Mouse (Mus musculus) retina, embryonic 14.5 days (tissue): ENCODE results near the gene Vac14.
A peak's percentile ranks its signal among the peaks of the same experiment; 100 is the strongest.

Experiments
- DNase-seq: peaks from one replicate; pipeline ENCODE4 v3.0.0-alpha.2; 2015; ENCODE audit warnings: low spot score

Gene Vac14

DNA sequence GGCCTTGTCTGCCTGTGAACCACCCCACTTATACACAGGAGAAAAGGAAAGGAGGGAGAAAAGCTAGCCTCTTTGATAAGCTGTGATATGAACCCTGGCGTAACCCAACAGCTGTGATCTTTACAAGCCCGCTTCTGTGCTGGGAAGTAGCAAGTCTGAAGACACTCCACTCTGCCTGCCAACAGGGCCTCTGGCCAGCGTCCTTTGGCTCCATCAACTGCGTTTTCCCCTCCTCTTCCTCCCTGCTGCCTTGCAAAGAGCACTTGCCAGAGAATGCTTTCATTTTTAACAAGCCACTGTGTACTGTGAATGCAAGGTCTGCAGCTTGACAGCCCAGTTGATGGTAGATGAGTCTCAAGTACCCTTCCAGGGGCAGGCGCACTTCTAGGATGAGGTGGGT, 69.3 kb downstream of the Vac14 start:
- no peak for DNase-seq

DNA sequence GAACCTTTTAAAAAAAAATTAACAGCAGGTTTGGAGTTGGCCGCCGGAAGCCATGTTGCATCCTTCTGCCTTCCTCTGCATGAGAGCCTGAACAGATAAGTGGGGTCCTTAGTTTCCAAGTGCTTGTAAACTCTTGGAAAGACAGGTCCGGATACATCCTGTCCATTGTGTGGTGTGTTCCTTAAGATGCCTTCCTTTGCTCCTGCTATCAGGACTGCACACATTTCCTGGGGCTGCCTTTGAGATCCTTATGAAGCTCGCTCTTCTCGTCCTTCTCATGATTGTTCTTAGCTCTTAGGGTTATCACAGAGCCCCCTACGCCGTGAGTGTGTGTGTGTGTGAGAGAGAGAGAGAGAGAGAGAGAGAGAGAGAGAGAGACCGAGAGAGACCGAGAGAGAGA, 71.6 kb downstream of the Vac14 start:
- no peak for DNase-seq

DNA sequence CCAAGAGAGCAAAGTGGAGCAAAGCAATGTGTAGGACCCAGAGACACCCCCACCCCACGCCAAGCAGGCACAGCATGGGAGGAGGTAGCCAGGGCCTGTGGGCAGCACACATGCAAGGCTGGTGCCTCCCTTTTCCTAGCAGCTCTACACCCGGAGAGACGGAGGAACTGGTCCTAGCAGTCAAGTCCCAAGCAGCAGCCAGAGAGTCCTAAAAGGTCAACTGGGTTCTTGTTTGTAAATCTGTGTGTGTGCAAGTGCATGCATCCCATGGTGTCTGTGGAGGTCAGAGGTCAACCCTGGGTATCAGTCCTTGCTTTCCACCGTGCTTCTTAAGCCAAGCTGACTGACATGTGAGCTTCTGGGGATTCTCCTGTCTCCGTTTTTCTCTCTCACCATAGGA, 75.8 kb downstream of the Vac14 start:
- no peak for DNase-seq

DNA sequence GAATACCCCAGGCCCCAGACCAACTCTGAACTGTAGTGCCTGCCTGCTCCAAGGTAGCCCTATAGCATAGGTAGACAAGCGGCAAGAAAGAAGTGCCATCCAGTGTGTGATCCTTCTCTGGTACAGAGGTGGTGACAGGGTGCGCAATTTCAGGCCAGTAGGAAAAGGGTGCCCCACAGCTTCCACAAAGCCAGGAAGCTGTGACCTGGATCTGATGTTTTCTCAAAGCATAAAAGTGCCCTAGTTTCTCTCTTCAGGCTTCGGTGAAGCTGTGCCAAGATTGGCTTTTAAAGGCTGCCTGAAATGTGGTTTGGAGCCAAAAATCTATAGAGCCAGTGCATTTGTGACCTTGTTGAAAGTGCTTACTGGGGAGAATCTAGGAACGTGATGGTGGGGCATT, 76.4 kb downstream of the Vac14 start:
- DNase-seq: peak; percentile 19

DNA sequence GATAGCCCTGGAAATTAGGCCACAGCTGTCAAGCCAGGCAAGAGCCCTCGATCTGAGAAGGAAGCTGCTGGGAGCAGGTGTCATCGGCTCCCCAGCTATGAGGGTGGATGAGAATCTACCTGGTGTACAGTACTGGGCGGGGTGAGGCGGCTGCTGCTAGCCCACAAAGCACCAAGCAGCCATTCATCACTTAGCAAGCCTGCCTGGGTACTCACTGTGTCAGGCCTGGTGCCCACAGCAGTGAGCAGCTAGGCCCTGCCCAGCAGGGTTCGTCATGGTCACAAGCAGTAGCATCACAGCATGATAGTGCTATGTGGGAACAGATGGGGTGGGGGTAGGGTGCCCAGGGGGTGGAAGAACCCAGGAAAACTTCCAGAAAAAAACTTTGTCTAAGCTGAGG, 77.0 kb downstream of the Vac14 start:
- DNase-seq: peak; percentile 47

DNA sequence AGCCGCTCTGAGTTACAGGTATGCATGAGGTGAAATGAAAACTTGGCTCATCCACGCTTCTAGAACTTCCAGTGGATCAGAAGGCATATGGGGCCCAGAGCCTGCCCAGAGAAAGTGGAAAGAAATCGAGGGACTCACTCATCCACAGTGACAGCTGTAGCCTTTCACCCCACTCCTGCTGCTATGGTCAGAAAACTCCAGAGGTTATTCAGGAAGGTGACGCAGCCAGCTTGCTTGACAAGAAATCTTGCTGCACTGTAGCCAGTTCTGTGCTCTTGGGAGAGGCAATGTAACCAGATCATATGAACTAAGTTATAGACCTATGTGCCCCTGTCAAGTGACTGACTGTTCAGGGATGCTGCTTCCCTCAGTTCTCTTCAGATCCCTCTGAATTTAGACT, 77.7 kb downstream of the Vac14 start:
- DNase-seq: no peak

DNA sequence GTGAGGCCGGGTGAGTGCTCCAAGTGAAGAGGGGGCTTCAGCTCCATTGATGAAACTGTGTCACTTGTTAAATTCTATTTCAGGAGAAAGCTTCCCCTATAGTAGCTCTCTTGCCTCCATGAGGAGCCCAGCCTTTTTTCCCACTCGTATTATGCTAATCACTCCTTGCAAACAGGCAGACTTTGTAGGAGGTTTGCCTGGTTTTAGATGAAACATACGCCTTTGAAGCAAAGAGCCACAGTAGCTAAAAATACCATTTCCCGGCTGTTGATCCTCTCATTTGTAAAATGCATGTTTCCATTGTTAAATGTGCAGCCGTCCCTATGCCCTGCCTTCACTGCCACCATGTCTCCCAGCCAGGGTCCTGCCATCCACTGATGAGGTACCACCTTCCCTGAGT, 79.2 kb downstream of the Vac14 start:
- DNase-seq: no peak

DNA sequence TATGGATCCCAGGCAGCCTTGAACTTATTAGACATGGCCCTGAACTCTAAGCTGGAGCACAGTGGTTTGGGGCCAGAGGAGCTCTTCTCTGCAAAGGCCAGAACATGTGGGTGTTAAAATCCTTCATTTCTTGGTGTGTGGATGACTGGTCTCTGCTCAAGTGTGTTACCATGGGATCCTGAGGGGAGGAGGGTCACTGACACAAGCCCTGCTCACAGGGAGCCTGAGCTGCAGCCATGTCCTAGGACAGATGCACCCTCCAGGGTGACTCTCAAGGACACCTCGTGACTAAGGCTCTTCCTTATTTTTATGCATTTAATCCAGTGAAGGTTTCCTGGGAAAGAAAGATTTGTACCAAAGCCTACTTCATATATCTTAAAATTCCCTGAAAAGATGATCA, 79.7 kb downstream of the Vac14 start:
- DNase-seq: no peak

DNA sequence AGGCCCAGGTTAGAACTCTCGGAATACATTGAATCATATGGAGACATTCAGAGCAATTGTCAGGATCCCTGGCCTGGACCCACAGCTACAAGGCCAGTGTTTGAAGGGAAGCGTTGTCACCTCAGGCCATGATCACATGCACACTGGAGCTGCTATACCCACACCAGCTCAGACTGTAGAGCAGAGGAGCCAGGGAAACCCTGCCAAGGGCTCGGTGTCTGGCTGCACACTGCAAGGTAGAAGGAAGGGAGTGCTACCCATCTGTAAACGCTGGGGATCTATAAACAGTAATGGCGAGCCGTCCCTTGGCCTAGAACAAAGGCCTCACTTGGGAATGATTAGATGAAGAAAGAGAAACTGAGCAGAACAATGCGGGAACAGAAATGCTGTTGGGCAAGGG, 81.1 kb downstream of the Vac14 start:
- DNase-seq: no peak

DNA sequence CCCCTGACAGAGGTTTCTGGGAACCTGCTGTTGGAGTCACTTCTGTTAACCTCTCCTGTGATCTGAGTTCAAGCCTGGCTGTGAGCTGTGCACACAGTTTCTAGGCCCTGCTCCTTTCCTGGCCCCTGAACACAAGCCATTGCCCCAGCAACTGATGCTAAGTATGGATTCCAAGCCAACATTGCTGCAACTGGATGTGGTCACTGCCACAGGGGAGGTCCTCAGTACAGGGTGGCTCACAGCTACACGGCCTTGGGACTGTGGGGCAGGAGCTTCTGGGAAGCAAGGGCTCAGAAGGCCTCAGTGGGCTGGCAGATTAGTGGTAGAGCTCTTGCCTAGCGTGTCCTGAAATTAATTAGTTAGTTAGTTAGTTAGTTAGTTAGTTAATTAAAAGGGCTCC, 82.2 kb downstream of the Vac14 start:
- DNase-seq: no peak

DNA sequence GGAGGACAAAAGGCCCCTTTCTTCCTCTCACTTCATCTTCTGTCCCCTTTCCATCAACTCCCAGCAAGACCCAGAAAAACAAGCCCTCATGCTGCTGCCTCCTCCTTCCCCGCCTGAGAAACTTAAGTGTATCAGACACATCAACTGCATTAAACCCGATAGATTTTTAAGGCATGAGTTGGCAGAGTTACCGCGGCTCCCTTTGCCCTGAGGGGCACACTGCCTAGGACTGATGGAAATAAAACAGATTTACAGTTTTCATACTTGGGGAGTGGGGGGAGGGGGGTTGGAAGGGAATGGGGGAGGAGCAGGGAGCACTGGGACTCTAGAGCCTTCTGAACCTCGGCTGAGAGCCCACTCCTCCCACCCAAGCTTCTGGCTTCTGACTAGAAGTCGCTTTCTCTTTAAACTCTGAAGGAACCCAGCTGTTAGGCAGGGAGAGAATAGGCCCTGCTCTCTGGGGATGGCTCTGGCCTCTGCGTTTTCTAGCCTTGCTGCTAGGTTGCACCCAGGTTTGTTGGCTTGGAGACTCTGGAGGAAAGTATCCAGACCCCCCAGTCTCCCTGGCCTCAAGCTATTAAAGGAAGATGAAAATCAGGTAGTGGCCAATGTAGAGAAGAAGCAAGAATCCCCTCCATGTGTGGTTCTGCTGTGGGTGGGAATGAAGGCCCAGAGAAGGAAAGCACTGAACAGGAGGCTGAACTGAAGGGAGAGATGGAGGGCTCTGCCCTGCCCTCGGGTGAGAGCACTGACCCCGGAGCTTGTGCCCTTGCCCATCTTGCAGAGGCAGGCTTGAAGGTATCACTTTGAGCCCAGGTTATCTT, 84.5 kb downstream of the Vac14 start:
- no peak for DNase-seq

DNA sequence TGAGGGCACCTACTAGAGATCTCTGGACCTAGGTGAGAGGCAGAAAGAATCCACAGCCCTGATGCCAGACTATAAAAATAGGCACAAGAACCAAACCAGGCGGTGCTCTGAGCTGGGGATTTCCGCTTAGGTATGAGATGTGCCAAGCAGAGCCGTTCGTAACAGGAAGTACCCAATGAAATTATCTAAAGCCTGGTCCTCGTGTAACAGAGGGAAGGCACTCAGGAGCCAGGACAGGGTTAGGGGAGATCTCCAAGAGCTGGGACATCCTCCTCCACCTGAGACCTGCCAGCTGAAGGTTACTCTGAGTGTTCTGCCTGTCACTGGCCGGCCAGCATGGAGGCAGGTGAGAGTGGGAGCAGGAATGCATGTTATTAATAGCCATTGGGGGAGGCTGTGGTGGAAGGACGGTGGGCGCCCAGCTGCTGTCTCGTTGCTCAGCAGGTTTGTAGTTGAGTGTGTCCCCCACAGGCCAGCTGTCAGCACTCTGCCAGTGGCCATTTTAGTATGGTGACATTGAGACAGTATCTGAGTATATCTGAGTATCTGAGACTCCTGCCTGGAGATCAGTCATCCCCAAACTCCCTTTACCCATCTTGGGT, 85.2 kb downstream of the Vac14 start:
- DNase-seq: no peak

DNA sequence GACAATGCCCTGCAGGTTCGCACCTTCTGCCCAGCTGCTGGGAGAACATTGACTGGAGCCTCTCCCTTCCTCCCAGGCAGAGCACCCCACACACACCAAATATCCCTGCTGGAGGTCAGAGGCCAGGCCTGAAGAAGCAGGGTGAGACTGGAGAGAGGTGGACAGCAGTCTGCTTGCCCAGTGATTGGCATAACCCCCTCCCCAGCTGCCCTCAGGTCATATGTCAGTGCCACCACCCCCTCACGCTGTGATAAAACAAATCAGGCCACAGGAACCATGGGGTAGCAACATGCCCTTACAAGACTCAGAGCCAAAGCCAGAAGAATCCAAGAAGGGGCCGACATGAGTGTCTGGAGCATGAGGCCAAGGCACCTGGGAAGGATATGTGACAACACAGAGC, 85.7 kb downstream of the Vac14 start:
- DNase-seq: no peak

DNA sequence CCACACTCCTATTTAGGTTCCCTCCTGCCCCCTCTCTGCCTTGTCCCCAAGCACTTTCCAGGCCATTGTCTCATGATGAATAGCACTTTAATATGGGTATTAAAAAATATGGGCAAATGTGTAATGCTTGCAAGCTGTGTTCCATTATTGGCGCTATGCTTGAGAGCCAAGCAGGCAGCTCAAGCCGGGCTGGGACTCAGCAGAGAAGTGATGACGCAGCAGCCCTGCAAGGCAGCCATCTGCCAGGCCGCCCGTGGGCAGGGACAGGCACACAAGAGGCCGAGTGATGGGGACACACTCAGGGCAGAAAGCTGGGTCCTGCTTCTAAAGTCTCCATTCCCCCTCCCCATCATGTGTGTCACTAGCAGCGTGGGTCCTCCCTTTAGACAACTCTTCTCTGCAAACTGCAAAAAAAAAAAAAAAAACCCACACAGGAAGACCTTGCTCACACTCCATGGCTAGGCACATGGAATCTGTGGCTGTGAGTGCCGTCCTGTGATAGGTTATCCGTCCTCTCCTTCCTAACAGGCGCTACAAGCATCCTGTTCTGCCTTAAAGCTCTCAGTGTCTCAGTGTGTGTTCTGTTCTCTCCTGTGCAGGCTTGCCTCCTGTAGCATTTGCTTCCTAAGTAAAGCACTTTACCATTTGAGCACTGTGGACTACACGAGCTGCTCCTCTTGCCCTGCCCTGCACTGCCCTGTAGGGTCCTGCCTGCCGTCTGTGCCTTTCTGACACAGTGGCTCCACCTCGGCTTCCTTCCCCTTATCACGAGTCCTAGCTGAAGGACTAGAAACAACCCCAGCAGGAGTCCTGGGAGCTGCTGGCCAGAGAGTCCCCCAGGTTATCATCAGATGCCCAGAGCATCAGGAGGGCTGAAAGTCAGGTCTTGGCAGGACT, 87.3 kb downstream of the Vac14 start:
- no peak for DNase-seq

DNA sequence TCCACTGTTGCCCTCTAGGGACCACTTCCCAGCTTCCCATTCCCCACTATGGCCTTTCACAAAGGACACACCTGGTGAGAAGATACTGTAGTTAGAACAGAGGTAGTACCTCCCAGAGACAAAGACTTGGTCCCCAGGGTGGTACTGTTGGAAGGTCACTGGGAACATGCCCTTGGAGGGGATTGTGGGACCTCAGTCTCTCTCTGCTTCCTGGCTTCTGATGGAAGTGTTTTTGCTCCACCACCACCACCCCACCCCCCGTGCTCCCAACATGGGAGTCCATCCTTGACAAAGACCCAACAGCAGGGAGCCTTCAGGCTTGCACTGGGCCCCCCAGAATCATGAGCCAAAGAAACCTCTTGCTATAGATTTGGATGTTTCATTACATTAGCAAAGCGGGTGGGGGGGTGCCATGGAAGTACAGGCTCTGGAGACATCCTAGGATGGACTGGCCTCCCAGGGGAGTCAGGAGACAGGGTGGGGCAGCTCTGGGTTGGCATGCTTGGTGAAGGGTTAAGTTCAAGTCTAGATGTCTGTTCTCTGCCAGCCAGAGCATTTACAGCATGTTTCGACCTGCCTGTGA, 88.0 kb downstream of the Vac14 start:
- DNase-seq: no peak

DNA sequence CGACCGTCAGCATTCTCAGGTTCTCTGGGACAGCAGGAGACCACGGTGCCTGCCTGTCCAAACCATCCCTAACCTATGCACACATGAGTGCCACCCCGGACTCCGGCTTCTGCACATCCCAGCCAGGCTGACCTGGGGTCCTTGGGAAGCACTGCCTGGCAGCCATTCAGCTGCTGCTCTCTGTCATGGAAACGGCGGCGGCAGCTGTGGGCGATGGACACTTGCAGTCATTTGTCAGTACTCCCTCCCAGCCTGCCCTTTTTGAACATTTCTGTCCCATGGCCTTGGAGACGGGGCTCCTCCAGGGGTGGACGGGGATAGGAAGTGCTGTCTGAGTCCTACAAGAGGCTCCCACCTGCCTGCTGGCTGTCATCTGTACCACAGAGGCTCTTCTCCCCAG, 90.0 kb downstream of the Vac14 start:
- no peak for DNase-seq

DNA sequence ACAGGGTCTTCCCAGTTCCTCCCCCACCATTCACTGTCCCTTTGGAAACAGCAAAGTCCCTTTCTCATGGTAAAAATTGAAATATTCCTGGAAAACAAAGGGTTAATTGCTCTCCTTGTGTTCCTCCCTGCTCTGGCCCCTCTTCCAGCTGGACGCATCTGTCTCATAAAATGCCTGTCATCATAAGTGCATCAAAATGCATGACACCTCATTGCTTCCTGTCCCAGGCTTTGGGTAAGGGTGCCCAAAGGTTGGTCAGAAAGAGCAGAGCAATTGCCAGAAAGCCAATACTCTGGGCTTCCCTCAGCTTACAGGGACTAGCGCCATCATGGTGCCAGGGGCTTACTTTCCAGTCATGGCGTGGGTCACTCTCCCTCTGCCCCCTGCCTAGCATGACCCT, 92.2 kb downstream of the Vac14 start:
- peak; percentile 50 for DNase-seq

DNA sequence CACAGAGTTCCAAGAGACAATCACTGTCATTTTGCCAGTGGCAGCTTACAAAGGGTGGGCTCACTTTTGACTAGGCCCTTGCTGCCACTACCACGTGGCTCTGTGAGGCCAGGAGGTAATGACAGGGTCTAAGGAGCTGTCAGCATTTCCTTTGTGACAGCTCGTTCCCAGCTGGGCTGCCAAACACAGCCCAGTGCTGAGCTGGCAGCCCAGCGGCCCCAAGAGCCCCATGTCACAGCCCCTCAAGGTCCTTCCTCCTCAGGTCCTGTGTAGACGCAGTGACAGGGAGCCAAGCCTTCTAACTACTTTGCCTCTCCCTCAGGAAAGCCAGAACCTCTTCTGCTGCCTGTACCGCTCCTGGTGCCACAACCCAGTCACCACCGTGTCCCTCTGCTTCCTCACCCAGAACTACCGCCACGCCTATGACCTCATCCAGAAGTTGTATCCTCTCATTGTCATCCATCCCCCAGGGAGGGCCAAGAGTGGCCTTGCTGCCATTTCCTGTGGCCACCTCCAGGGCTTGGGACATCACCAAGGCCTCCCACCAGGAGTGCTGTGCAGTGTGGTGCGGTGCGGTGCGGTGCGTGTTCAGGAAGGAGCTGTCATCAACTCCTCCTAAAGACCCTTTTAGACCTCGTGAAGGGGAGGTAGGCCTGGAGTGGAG, 93.0 kb downstream of the Vac14 start:
- DNase-seq: no peak

DNA sequence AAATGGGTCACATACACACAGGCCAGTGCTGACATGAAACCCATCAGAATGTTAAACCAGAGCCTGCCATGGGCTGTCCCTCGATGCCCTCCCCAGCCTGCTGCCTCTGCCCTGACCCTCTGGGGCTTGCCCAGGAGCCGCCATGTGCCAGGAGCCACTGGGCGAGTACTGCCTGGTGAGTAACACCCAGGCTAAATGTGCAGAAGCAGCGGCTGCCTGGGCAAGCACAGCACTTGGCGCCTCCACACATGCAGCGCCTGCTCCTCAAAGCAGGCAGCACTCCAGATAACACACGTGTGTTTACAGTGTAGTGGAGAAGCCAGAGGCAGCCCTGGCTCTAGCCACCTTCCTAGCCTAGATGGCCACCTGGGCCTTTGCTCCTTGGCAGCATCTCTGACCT, 94.7 kb downstream of the Vac14 start:
- DNase-seq: no peak

DNA sequence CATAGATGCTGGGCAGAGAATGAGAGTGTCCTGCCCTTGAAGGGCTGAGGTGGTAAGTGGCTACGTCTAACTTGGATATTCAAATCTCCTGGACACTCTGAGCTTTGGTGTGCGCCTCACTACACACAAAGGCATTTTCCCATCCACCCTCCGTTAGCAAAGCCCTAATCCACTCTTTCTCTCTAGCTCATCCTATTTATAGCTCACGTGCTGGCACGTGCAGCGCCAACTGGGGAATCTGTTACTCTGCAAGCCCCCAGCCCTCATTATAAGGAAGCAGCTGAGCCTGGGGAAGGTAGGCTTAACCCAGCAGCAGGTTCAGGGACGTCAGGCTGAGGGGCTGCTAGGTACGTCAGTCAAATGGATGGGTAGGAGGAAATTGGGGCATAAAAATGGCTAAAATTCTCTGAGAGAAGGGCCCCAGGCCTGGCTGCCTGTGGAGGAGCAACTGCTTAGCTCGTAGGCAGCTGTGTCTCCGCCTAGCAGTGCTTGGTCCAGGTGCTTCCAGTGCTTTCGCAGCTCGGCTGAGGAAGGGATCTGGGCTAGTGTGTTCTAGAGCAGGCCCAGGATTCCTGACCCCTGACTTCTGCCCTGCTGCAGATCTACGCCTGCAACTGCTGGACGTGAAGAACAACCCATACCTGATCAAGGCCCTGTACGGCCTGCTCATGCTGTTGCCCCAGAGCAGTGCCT, 96.6 kb downstream of the Vac14 start:
- DNase-seq: no peak

DNA sequence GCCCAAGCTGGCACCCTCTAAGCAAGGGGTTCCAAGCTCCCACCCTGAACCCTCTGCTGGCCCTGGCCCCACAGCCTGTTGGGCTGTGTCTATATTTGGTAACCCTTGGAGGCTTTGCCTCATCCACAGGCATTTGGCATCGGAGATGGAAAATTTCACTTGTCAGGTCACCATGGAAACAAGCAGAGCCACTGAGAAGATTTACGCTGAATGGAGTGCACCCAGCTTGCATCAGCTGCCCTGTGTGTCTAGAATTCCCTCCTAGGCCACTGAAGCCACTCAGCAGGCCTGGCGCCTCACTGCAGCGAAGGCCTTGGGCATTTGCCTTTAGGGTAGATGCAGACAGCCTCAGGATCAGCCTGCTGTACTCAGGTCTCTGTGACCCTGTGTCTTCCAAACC, 97.7 kb downstream of the Vac14 start:
- DNase-seq: no peak
